10 mouse cellular contexts compared by ENCODE assay signal in the genomic region with DNA sequence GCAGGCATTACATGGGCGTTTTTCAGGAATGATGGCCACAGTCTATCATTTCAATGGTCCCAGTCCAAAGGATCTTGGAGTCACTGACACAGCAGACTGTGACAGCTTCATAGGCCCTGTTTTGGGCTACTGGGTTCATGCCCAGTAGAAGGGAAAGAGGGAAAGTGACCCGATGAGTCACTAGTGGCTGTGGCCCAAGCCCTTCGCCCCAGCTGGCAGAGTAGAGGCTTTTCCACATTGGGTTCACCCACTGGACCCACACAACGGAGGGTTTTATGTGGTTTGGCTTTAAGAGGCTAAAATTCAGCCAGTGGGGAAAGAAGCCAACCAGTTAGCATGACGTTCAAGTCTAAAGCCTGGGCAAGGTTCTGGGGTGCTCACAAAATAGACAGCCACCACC.
DNase-seq lines count a peak whose midpoint lies in the region; ATAC-seq lines count a peak whose summit lies in the region.
"Had no signal": no experiment of that assay in that cellular context is flagged by ENCODE, and none has a peak within 500 bp of the region (broad histone marks: within the 10 kb centered on the region; RNA-seq: fewer than 3 reads in every experiment).

No protein-coding gene starts in this region.

- no peaks in the 10 kb centered on the region for H3K9me3 ChIP-seq in heart, embryonic 11.5 days (replicated peaks; ENCODE audit: control insufficient read depth, low read length)
- H3K9me3 ChIP-seq: neural tube, embryonic 12.5 days had no signal

- no peak overlapping the region for H3K9ac ChIP-seq in heart, embryonic 11.5 days (ENCODE audit: low read depth, low read length)
- H3K9ac ChIP-seq: limb, embryonic 12.5 days; neural tube, embryonic 12.5 days had no signal

- DNase-seq in heart, adult 18-20 months: peak; percentile 82 to 85
- DNase-seq in NIH3T3 (ENCODE audit: low read depth): peak; percentile 82
- DNase-seq in gastrocnemius, adult 18-20 months (ENCODE audit: low spot score): peak; percentile 79
- DNase-seq in layer of hippocampus, postnatal 14 days (ENCODE audit: low spot score in 2 of 2): peak; percentile 33 to 56
- DNase-seq in thymus, postnatal 14 days: no peak
- no peak for DNase-seq in thymus, postnatal 10 days (ENCODE audit: low spot score in 2 of 2)

- no peaks in the 10 kb centered on the region for H3K27me3 ChIP-seq in heart, embryonic 11.5 days (ENCODE audit: control insufficient read depth, insufficient read depth, low read length)
- H3K27me3 ChIP-seq: limb, embryonic 12.5 days; neural tube, embryonic 12.5 days had no signal

- no peaks in the 10 kb centered on the region for H3K36me3 ChIP-seq in heart, embryonic 11.5 days (ENCODE audit: control insufficient read depth, insufficient read depth, low read length)
- H3K36me3 ChIP-seq: limb, embryonic 12.5 days; neural tube, embryonic 12.5 days had no signal

- H3K4me1 ChIP-seq in heart, embryonic 11.5 days (ENCODE audit: control insufficient read depth, insufficient read depth, low read length): no peaks in the 10 kb centered on the region
- H3K4me1 ChIP-seq: limb, embryonic 12.5 days; neural tube, embryonic 12.5 days had no signal

- 76% methylated on average over 5 of the region's 5 CpGs for whole genome bisulfite sequencing in heart, embryonic 11.5 days (ENCODE audit: insufficient replicate concordance)

- H3K4me3 ChIP-seq in heart, embryonic 11.5 days (ENCODE audit: low read depth, low read length): no peak overlapping the region
- H3K4me3 ChIP-seq: limb, embryonic 12.5 days; neural tube, embryonic 12.5 days had no signal

- no peak overlapping the region for H3K27ac ChIP-seq in heart, embryonic 11.5 days (ENCODE audit: low read depth, low read length)
- H3K27ac ChIP-seq: limb, embryonic 12.5 days; neural tube, embryonic 12.5 days had no signal

- no peak for ATAC-seq in heart, embryonic 11.5 days (replicated peaks; ENCODE audit: insufficient number of reproducible peaks, low FRiP score, low TSS enrichment)
- ATAC-seq in CD4-positive, CD25-positive, alpha-beta regulatory T cell, adult 4 months: no peak

- H3K4me2 ChIP-seq in heart, embryonic 11.5 days: no peak overlapping the region
- H3K4me2 ChIP-seq: limb, embryonic 12.5 days; neural tube, embryonic 12.5 days had no signal

Comparison
In these comparisons a context has a peak if more than half of its experiments do, and no peak if none do; other contexts are left out.
1. DNase-seq: peak in heart, adult 18-20 months (2 of 2), NIH3T3 (single experiment), gastrocnemius, adult 18-20 months (single experiment) and layer of hippocampus, postnatal 14 days (2 of 2); none in thymus, postnatal 14 days (single experiment) and thymus, postnatal 10 days (0 of 2).